Mouse (Mus musculus): ENCODE results near the gene Acaa1a. TPM values are rescaled to one million over a fixed set of nuclear protein-coding genes. Genes with fewer than 3 reads are reported as not detected.

Gene Acaa1a
- polyA plus RNA-seq, 1 experiment from 2014 or later = 104 TPM

GRCm38 (mm10) chr9:119322289-119323259 lies 16.9 kb upstream of the Acaa1a start, which contains the start of gene Oxsr1:
Oxsr1 (minus strand) TSS chr9:119322427.
- Histone ChIP-seq H3K4me1 (peaks cover 20% of the 10 kb centered on the region), H3K36me3 (no peaks in the 10 kb centered on the region), H3K4me3 (peak within 1 kb of the TSS; percentile 90), H3K4me2 (replicated peaks) (peak within 1 kb of the TSS; percentile 99), H3K9ac (peak within 1 kb of the TSS; percentile 87), H3K27ac (peak within 1 kb of the TSS; percentile 81), H3K9me3 (no peaks in the 10 kb centered on the region), H3K27me3 (no peaks in the 10 kb centered on the region)
- ATAC-seq (ENCODE audit: low FRiP score, low read depth) = peak; percentile 98
- under 1% methylated on average over 72 of the region's 76 CpGs for WGBS

- Histone ChIP-seq H3K27ac (peak overlapping the region; percentile 81), H3K4me2 (replicated peaks) (peak overlapping the region; percentile 99), H3K9me3 (no peaks in the 10 kb centered on the region), H3K4me1 (peaks cover 20% of the 10 kb centered on the region), H3K36me3 (no peaks in the 10 kb centered on the region), H3K9ac (peak overlapping the region; percentile 70), H3K27me3 (no peaks in the 10 kb centered on the region), H3K4me3 (peak overlapping the region; percentile 90)
- no peak for ATAC-seq (ENCODE audit: low FRiP score, low read depth)
- 10% methylated on average over 9 of the region's 9 CpGs for WGBS
Observed at GRCm38 (mm10) chr9:119323260-119323645, 16.2 kb upstream of the Acaa1a start.

DNA sequence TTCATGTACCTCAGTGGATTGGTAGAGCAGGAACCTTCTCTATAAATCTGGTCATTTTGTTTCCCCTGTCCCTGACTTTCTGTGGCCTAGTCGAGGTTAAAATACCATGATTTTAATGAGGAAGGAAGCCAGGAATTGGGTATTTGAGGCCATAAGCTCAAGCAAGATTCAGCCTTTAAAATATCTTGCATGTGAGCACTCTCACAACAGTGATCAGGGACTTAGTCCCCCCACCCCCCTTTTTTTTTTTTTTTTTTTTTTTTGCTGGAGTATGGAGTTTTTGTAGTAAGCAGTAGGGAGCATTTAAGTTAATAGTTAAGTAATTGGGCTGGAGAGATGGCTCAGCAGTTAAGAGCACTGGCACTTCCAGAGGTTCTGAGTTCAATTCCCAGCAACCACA lies 15.3 kb upstream of the Acaa1a start:
- Histone ChIP-seq H3K4me1 (peaks cover 20% of the 10 kb centered on the region), H3K27me3 (no peaks in the 10 kb centered on the region), H3K36me3 (no peaks in the 10 kb centered on the region), H3K9ac (no peak overlapping the region), H3K4me2 (replicated peaks) (no peak overlapping the region), H3K4me3 (no peak overlapping the region), H3K27ac (no peak overlapping the region), H3K9me3 (no peaks in the 10 kb centered on the region)
- ATAC-seq (ENCODE audit: low FRiP score, low read depth) = no peak
- WGBS = 56% methylated on average over 1 of the region's 1 CpGs

DNA sequence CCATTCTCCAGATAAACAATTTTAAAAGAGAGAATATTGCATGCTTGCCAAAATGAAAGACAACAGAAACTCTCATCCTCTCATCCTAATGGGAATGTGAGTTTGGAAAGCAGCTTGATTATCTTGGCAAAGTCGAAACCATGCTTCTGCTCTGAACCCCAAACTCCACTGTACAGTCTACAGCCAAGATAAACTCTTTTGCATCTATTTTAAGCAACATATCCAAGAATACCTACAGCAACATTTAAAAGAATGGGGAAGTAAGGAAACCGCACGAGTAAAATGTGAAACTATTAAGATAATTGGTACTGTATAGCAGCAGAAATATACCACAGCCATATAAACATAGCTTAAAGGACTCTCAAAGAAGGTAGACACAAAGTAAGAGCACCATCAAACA lies 11.0 kb upstream of the Acaa1a start:
- no peaks in the 10 kb centered on the region for H3K27me3 ChIP-seq
- WGBS = 85% methylated on average over 3 of the region's 3 CpGs
- H3K4me1 ChIP-seq = no peaks in the 10 kb centered on the region
- no peak overlapping the region for H3K4me2 ChIP-seq (replicated peaks)
- ATAC-seq (ENCODE audit: low FRiP score, low read depth) = no peak
- no peaks in the 10 kb centered on the region for H3K36me3 ChIP-seq
- H3K4me3 ChIP-seq = no peak overlapping the region
- no peak overlapping the region for H3K27ac ChIP-seq
- H3K9me3 ChIP-seq = no peaks in the 10 kb centered on the region
- H3K9ac ChIP-seq = no peak overlapping the region

DNA sequence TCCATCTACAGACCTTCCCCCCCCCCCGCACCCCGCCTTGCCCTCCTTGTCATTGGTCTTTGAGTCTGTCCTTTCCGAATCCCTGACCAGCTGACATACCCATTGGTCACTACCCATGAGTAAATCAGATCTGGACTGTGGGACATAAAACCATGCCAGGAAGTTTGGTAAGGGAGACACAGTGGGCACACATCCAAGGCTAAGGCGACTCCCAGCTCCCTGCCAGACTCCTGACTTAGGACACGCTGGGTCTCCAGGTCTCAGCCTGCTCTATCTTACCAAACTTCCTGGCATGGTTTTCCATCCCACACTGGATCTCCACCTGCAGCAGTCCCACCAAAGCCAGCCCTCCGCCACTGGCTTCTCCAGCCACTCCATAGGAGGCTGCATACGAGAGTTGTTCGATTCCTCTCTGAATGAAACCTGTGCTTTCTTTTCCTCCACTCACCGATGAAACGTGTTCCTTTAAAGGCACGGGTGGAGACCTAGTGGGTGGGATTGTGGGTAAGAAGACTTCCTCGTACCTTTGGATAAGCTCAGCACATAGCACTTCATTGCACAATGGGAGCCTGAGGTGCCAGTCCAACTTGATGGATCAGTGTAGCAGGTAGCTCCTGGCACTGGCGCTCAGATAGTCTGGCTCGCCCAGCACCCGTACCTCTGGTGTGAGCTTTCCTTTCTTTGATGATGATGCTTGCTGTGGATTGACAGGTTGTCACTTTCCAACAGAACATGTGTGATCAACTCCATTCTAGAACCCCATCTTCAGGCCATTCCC lies 9.1 kb upstream of the Acaa1a start:
- ATAC-seq (ENCODE audit: low FRiP score, low read depth) = no peak
- Histone ChIP-seq H3K4me2 (replicated peaks) (no peak overlapping the region), H3K36me3 (no peaks in the 10 kb centered on the region), H3K4me3 (no peak overlapping the region), H3K4me1 (no peaks in the 10 kb centered on the region), H3K27ac (no peak overlapping the region), H3K9me3 (no peaks in the 10 kb centered on the region), H3K9ac (no peak overlapping the region), H3K27me3 (no peaks in the 10 kb centered on the region)
- WGBS = 87% methylated on average over 15 of the region's 15 CpGs

- Histone ChIP-seq H3K27ac (no peak overlapping the region), H3K36me3 (no peaks in the 10 kb centered on the region; the same call in 1 of the 2 replicates), H3K27me3 (no peaks in the 10 kb centered on the region), H3K4me3 (no peak overlapping the region), H3K9me3 (no peaks in the 10 kb centered on the region), H3K4me2 (replicated peaks) (no peak overlapping the region), H3K4me1 (0 out of 2 replicates have a peak, but pooled peaks cover 4% of the 10 kb centered on the region), H3K9ac (no peak overlapping the region)
- ATAC-seq (ENCODE audit: low FRiP score, low read depth) = no peak
- 57% methylated on average over 10 of the region's 10 CpGs for WGBS
Observed at GRCm38 (mm10) chr9:119334324-119334723, 5.2 kb upstream of the Acaa1a start.

DNA sequence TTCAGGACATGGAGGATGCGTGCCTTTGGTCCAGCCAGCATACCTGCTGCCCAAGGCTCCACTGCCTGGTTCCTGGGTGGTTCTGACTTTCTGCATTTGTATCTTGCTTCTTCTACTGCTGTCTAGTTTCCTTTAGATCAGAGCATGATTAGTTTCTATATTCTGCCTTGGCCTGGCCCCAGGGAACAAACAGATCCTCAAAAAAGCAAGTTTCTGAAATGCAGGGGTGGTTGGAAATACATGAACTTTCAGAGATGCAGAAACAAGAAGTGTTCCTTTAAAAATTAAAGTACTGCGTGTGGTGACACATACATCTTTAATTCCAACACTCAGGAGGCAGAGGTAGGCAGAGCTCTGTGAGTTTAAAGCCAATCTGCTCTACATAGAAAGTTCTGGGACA lies 4.6 kb upstream of the Acaa1a start:
- no peak overlapping the region for H3K27ac ChIP-seq
- no peak overlapping the region for H3K4me2 ChIP-seq (replicated peaks)
- 0 out of 2 replicates have a peak, but pooled peaks cover 8% of the 10 kb centered on the region for H3K4me1 ChIP-seq
- H3K27me3 ChIP-seq = no peaks in the 10 kb centered on the region
- H3K36me3 ChIP-seq = no peaks in the 10 kb centered on the region; the same call in 1 of the 2 replicates
- H3K9me3 ChIP-seq = no peaks in the 10 kb centered on the region
- WGBS = 78% methylated on average over 2 of the region's 2 CpGs
- ATAC-seq (ENCODE audit: low FRiP score, low read depth) = no peak
- no peak overlapping the region for H3K4me3 ChIP-seq
- no peak overlapping the region for H3K9ac ChIP-seq

DNA sequence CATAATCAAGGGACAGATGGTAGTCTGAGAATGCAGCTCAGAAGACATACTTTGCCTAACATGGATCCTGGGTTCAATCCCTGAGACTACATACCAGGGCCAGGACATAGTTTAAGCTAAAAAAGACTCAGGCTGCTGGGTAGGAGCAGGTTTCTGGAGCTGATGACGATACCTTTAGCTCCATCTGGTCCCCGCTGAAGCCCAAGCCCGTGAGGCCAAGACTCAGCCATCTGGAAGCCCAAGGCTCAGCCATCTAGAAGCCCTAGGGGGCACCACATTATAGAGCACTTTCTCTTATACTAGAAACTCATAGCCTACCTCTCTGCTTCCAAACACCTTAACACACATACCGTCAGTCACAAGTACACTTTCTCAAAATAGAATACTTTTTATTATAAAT lies 3.9 kb upstream of the Acaa1a start:
- Histone ChIP-seq H3K9ac (no peak overlapping the region), H3K9me3 (no peaks in the 10 kb centered on the region), H3K4me1 (peaks cover 13% of the 10 kb centered on the region), H3K36me3 (no peaks in the 10 kb centered on the region; the same call in 1 of the 2 replicates), H3K27me3 (no peaks in the 10 kb centered on the region), H3K4me2 (replicated peaks) (no peak overlapping the region), H3K4me3 (no peak overlapping the region), H3K27ac (no peak overlapping the region)
- WGBS = 82% methylated on average over 4 of the region's 4 CpGs
- no peak for ATAC-seq (ENCODE audit: low FRiP score, low read depth)

DNA sequence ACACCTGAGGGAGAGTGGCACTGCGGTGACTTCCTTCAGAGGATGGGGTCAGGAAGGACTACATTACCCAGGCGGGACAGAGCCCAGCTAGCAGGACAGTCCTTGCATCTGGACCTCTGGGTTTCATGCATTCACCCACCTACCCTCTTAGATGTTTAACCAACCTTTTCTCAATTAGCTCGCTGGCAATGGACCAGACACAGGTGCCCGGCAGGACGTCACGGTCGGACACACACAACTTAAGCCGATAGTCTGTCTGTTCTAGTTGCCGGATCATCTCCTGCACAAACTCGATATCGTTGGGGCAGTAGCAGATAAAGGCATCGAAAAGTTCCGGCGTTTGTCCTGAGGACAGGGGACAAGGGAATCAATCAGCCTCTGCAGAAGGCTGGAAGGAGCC lies 1.6 kb upstream of the Acaa1a start:
- H3K9ac ChIP-seq = no peak overlapping the region
- peaks cover 24% of the 10 kb centered on the region for H3K4me1 ChIP-seq
- H3K27ac ChIP-seq = no peak overlapping the region
- H3K4me3 ChIP-seq = no peak overlapping the region
- no peak overlapping the region for H3K4me2 ChIP-seq (replicated peaks)
- no peaks in the 10 kb centered on the region for H3K9me3 ChIP-seq
- no peak for ATAC-seq (ENCODE audit: low FRiP score, low read depth)
- H3K36me3 ChIP-seq = no peaks in the 10 kb centered on the region; the same call in none of the 2 replicates
- WGBS = 89% methylated on average over 14 of the region's 14 CpGs
- H3K27me3 ChIP-seq = no peaks in the 10 kb centered on the region

DNA sequence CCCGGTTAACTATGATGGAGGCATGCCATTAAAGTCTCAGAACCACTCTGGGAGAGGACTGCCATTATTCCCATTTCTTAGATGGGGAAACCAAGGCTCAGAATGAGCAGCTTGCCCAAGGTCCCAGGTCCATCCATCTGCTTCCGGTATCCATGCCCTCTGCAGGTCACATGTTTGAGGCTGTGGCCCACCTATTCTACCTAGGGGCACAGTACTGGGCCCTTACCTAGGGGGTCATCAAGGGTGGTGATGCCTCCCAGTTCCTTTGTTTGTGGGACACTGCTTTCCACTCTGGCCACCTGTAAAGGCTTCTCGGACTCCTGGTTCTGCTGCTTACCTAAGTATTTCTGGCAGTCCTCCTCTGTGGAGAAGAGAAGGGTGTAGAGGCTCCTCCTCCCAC lies 1.1 kb upstream of the Acaa1a start:
- H3K36me3 ChIP-seq = peaks cover 5% of the 10 kb centered on the region
- ATAC-seq (ENCODE audit: low FRiP score, low read depth) = no peak
- WGBS = 89% methylated on average over 3 of the region's 3 CpGs

GRCm38 (mm10) chr9:119339106-119339505 lies 370 bp upstream of the Acaa1a start:
- 48% methylated on average over 7 of the region's 7 CpGs for WGBS
- Histone ChIP-seq H3K4me3 (peak overlapping the region; percentile 79), H3K9me3 (no peaks in the 10 kb centered on the region), H3K27me3 (no peaks in the 10 kb centered on the region), H3K36me3 (peaks cover 12% of the 10 kb centered on the region), H3K27ac (no peak overlapping the region), H3K4me1 (peaks cover 26% of the 10 kb centered on the region), H3K9ac (peak overlapping the region; percentile 73), H3K4me2 (replicated peaks) (peak overlapping the region; percentile 77)
- no peak for ATAC-seq (ENCODE audit: low FRiP score, low read depth)

More for the DNA sequence above, 1.1 kb upstream of the Acaa1a start:
- H3K27me3 ChIP-seq = no peaks in the 10 kb centered on the region
- no peak overlapping the region for H3K4me2 ChIP-seq (replicated peaks)
- H3K4me3 ChIP-seq = no peak overlapping the region
- no peak overlapping the region for H3K27ac ChIP-seq
- H3K9ac ChIP-seq = no peak overlapping the region
- H3K4me1 ChIP-seq = peaks cover 26% of the 10 kb centered on the region
- no peaks in the 10 kb centered on the region for H3K9me3 ChIP-seq

DNA sequence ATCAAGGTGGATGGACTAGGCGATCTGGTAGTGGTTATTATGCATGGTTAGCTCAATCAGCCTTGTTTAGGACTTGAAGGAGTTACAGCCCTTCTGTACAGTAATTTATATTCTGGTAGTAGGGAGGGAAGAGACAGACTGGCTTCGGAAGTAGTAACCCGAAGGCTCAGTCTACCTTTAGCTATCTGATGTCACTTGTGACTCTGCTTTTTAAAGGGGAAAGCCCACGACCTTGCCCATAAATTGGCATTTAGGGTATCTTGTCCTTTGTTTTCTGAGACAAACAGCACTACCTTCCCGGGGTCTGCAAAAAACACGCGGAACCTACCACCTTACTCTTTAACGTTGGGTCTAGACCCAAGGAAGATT lies 720 bp downstream of the Acaa1a start:
- Histone ChIP-seq H3K27ac (peak overlapping the region; percentile 91), H3K4me2 (replicated peaks) (peak overlapping the region; percentile 77), H3K4me1 (peaks cover 26% of the 10 kb centered on the region), H3K27me3 (no peaks in the 10 kb centered on the region), H3K9ac (peak overlapping the region; percentile 73), H3K9me3 (no peaks in the 10 kb centered on the region), H3K4me3 (peak overlapping the region; percentile 79), H3K36me3 (peaks cover 23% of the 10 kb centered on the region)
- ATAC-seq (ENCODE audit: low FRiP score, low read depth) = no peak
- WGBS = 5% methylated on average over 8 of the region's 8 CpGs

Measured in limb, embryonic 13.5 days (tissue).